Mouse (Mus musculus) T-helper 17 cell (primary cell): ENCODE measurements around the gene A730009L09Rik.

Source experiments
- in situ Hi-C, 2 experiments: fragments of 300-600 bp; cut with MboI, MseI; formaldehyde crosslinking; loops; 1 replicate in 1 of 2; 2 replicates in 1 of 2; pipeline ENCODE4 v1.15.1; 2025; ENCODE audit warnings: high pct_unique_total_duplicates in 2 of 2

The A730009L09Rik gene

DNA sequence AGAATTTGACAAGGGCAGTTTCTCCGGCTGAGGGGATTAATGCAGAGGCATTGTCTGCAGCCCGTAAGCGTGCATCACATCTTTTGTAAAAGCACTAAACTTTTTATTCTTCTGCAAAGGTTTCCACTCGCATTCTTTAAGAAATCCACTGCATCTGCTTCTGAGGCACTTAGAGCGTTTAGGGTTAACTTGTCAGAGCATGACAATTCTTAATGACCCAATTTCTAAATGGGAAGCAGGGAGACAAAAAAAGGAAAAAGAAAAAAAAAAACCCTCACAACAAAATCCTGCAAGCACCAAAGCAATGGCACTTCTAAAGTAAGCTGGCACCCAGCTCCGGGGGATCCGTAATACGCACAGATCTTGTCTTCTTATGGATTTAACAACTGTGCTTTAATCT, at the start of gene A730009L09Rik:
Gene A730009L09Rik (plus strand): TSS at position 301 of the 400 bp plus-strand sequence.
- in situ Hi-C loops: loop anchor here in 1 of 2 experiments (25.0 kb wide), 1 partner anchor 1172 kb away; no protein-coding TSS in a partner anchor

DNA sequence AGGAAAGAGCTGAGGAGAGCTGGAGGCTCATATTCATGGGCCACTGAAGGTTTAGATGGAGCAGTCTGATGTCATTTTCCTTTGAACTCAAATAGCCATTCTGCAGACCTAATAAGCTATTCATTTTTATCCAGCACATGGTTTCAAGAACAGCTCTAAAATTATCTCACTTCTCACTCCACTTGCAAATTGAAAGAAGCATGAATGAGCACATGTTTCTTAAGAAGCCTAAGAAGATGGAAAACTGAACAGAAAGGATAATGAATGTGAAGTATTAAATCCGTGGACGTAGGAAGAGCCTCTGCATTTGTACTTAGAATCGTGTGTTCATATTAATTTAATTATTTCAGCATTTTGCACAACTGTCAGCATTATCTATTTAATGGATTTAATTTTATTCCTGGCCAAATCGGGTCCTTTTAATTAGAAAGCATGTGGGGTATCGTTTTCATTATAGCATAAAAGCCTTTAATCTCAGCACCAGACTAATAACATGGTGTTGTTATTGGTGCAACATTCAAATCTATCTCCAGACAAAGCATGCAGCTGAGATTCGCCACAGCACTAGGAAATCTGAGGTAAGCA, 49.2 kb upstream of the A730009L09Rik start:
- in situ Hi-C loops: no loop called here

- in situ Hi-C loops: no loop called here
Observed at GRCm38 (mm10) chr16:84468898-84469297, 46.0 kb upstream of the A730009L09Rik start.

DNA sequence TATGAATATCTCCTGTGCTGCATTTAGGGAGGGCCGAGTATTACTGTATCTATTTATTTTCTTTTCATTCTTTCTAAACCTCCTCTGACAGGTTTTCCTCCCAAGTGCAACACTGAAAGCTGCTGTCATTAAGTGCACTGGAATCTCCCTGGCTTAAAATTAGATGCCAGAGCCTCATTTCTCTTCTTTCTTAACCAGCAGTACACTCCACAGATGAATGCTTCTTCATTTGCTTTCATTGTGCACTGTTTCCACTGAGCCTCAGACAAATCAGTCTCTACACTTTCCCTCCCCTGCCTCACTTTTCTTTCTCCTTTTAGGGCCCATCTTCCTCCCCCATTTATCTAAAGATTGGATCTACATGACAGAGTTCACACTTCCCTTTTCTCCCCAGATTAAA, 44.9 kb upstream of the A730009L09Rik start:
- in situ Hi-C loops: no loop called here

DNA sequence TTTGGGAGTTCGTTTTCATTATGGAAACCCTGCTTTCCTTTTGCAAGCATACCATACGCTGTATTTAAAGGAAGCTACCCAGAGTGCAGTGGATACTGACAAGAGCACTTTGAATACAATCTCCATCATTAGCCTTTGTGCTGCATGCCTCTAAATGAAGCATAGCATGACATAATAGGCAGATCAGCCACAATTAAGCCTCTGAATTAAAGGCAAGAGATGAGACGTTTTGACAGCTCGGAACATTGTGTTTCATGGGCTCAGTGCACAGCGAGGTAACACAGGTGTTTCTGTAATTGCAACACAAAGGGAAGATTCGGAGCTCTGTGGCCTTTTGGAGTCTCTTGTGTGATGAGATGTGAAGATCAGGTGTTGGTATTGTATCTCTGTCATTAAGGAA, 41.5 kb upstream of the A730009L09Rik start:
- in situ Hi-C loops: no loop called here

- in situ Hi-C loops: no loop called here
Observed at GRCm38 (mm10) chr16:84474712-84475111, 40.2 kb upstream of the A730009L09Rik start.

DNA sequence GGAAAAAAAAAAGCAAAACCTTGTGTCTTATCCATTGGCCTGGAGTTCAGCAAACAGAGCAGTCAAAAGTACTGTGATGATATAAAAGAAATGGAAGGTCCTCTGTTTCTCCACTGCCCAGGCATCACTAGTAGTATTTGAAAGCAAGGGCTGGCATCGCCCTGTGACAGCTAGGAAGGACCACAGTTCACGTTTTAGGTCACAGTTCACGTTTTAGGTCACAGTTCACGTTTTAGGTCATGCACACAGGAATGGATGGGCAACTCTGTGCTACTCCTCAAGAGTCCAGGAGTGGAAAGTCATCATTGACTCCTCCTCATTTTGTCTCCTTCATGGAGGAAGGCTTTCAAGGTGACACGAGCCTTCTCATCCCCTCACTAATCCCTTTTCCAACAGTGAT, 38.0 kb upstream of the A730009L09Rik start:
- in situ Hi-C loops: no loop called here

DNA sequence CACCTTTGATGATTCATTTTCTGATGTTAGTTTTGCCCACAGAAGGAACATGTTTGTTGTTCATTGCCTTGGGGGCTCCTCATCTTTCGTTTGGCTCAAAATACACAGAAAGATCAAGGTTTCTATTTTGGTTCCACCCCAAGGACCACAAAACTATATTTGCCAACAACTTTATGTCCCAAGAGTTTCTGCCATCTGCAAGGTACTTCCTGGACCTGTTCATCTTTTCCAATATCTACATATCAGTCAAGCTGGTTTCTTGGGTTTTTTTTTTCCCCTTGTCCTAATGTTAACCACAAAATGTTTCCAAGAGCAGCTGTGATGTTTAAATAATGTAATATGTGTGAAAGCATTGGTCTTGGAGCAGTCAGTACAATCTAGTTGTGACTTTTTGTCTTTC, 37.4 kb upstream of the A730009L09Rik start:
- in situ Hi-C loops: no loop called here

DNA sequence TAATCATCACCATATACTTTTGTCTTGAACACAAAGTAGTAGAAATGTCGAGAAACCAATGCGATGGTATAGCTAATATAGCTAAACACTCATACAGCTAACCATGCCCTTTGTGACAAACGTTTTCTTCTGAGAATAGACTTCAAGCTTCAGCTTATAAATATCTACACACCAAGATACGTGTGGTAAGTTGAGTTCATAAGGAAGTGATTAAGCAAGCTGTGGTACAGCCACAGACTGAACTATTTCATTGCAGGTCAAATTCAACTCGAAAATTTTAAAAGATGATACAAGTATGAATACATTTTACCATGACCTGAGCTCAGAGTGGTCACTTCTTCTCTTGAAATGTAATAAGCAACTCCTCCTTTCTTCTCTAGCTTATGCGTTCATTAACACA, 37.0 kb upstream of the A730009L09Rik start:
- in situ Hi-C loops: no loop called here

- in situ Hi-C loops: no loop called here
Observed at GRCm38 (mm10) chr16:84485931-84486330, 29.0 kb upstream of the A730009L09Rik start.

GRCm38 (mm10) chr16:84494818-84495217, 20.1 kb upstream of the A730009L09Rik start:
- in situ Hi-C loops: no loop called here

GRCm38 (mm10) chr16:84495438-84495837, 19.5 kb upstream of the A730009L09Rik start:
- in situ Hi-C loops: no loop called here

GRCm38 (mm10) chr16:84507681-84508080, 7.2 kb upstream of the A730009L09Rik start:
- in situ Hi-C loops: loop anchor here in 1 of 2 experiments (25.0 kb wide), 1 partner anchor 1180 kb away; no protein-coding TSS in a partner anchor

- in situ Hi-C loops: loop anchor here in 1 of 2 experiments (25.0 kb wide), 1 partner anchor 1165 kb away; no protein-coding TSS in a partner anchor
Observed at GRCm38 (mm10) chr16:84521975-84522635, 7.2 kb downstream of the A730009L09Rik start.

DNA sequence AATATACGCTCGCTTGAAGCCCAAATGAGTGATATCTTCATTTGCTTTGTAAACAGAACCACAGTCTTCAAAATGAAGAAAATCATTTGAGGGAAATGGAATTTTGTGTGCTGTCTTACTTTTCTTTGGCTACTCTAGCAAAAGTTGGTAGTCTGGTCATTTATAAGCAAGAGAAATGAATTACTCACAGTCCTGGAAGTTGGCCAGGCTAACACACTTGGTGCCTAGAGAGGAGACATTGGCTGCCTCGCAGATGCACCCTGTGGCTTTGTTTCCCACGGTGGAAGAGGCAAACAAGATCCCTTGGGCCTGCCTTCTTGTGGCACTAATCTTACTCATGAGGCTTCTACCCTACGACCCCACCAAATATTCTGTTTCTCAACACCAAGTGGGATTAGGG, 8.1 kb downstream of the A730009L09Rik start:
- in situ Hi-C loops: loop anchor here in 1 of 2 experiments (25.0 kb wide), 1 partner anchor 1164 kb away; no protein-coding TSS in a partner anchor

DNA sequence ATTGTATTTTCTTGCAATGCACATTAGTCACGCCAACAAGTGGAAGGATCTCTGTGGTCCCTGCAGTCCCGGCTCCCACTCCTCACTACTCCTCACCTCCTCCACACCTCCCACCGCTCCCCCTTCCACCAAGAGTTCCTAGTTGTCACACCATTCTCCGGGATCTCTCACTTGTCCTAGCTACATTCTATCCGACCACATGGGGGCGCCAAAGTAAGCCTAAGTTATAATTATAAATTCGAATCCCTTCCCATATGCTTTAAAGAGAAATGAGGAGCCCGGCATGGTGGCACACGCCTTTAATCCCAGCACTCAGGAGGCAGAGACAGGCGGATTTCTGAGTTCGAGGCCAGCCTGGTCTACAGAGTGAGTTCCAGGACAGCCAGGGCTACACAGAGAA, 12.5 kb downstream of the A730009L09Rik start:
- in situ Hi-C loops: loop anchor here in 1 of 2 experiments (5.0 kb wide), 2 partner anchors 280 to 345 kb away; no protein-coding TSS in a partner anchor

- in situ Hi-C loops: no loop called here
Observed at GRCm38 (mm10) chr16:84532803-84533202, 17.9 kb downstream of the A730009L09Rik start.

GRCm38 (mm10) chr16:84546059-84546458, 31.1 kb downstream of the A730009L09Rik start:
- in situ Hi-C loops: no loop called here

- in situ Hi-C loops: no loop called here
Observed at GRCm38 (mm10) chr16:84549122-84549521, 34.2 kb downstream of the A730009L09Rik start.

DNA sequence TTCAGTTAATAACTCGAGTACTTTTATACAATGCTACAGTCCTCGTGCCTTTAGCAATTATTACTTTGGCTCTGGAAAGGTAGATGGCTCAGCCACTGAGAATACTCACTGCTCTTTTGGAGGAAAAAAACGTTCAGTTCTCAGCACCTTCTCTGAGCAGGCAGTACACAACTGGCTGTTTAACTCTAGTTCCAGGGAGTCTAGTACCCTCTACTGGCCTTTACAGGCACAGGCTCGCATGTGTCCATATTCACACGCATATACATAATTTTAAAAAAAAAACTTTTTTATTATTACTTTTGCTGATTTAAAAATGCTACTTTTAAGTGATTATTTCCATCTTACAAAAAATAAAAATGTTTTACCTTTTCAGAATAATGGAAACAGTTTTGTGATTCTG, 35.5 kb downstream of the A730009L09Rik start:
- in situ Hi-C loops: no loop called here

GRCm38 (mm10) chr16:84553981-84554380, 39.1 kb downstream of the A730009L09Rik start:
- in situ Hi-C loops: no loop called here

DNA sequence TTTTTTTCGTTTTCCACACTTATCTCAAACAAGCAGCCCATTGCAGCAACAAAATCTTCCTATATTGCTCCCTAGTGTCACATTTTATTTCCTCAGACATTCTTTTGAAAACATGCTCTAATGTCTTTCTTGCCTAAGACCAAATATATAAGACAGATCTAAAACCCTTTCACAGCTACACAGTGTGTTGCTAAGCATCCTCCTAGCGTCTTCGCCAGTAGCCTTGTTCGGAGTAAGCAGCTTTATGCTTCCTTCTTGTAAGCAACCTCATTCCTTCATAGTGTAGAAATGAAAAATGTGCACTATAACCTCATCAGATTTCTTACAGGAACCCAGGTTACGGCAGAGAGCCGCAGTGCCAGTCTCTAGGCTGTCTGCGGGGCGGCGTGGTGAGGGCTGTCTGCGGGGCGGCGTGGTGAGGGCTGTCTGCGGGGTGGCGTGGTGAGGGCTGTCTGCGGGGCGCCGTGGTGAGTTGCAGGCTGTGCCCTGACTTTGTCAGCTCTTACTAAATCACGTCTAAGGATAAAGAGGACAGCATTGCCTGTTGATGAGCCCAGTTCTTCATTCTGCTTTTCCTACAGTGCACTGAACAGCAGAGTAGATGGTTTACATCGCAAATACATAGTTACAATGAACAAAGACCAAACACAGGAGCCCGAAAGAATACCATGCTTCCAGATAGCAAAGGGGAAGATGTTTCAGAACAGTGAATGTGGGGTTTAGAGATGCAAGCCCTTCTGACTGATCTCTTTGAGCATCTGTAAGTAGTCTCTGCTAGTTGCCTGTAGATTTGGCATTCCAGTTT, 43.4 kb downstream of the A730009L09Rik start:
- in situ Hi-C loops: loop anchor here in 1 of 2 experiments (5.0 kb wide), 1 partner anchor 319 kb away; no protein-coding TSS in a partner anchor
